Mouse (Mus musculus) kidney, postnatal 36 days (tissue): ENCODE results near the gene Rasl11b.

Source experiments
- DNase-seq, 2 experiments: peaks; one replicate each; pipeline ENCODE4 v3.0.0; 2021 to 2022; ENCODE audit warnings: mixed read lengths in 2 of 2

The Rasl11b gene

GRCm38 (mm10) chr5:74189484-74190160 lies 5.5 kb upstream of the Rasl11b start:
- peak in 1 of 2 experiments; percentile 51 for DNase-seq

DNA sequence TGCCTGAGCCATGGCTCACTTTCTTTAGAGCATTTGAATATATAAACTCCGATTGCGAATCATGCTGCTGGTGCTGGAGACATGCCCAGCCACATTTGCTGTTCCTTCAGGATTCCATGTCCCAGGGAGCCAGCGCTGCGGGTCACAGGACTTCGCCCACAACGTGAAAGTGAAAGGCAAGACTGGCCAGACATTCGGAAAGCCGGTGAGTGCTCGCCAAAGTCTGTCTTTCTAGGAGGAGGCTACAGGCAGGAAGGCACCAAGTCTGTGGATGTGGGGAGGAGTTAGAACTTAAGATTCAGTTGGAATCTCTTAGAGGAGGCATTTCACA lies 5.0 kb upstream of the Rasl11b start:
- DNase-seq = peak; percentile 72 to 74

GRCm38 (mm10) chr5:74190911-74191310 lies 4.2 kb upstream of the Rasl11b start:
- no peak for DNase-seq

DNA sequence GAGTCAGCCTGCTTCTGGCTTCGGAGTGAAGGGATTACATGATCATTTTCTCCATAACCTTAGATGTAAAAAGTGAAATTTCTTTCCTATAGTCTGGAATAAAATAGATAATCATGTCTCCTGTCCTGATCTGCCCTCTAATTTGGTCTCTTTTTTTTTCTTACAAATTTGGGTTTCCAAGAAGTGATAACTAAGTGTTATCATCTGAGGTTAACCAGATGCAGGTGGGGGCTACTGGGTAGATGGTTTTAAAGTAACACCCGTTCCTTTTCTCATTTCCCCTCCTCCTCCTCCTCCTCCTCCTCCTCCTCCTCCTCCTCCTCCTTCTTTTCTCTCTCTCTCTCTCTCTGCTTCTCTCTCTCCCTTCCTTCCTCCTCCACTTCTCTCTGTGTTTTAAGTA lies 2.1 kb upstream of the Rasl11b start:
- no peak for DNase-seq

DNA sequence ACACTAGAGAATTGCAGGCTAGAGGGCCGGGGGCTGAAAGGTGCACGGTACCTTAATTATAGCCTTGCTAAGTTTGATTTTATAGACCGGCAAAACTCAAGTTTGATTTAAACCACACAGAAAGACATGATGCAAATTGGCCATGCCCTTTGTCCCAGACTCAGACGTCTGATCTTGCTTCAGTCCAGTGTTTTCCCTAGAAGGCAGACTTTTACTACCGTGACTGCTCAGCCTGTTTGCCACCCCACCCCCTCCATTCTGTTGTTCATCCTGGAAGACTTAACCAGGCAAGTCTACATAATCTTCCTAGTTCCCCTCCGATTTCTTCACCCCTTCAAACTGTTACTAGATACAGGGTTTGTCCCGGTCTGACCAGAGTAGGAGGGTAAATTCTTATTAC lies 1.5 kb upstream of the Rasl11b start:
- peak; percentile 59 to 71 for DNase-seq

DNA sequence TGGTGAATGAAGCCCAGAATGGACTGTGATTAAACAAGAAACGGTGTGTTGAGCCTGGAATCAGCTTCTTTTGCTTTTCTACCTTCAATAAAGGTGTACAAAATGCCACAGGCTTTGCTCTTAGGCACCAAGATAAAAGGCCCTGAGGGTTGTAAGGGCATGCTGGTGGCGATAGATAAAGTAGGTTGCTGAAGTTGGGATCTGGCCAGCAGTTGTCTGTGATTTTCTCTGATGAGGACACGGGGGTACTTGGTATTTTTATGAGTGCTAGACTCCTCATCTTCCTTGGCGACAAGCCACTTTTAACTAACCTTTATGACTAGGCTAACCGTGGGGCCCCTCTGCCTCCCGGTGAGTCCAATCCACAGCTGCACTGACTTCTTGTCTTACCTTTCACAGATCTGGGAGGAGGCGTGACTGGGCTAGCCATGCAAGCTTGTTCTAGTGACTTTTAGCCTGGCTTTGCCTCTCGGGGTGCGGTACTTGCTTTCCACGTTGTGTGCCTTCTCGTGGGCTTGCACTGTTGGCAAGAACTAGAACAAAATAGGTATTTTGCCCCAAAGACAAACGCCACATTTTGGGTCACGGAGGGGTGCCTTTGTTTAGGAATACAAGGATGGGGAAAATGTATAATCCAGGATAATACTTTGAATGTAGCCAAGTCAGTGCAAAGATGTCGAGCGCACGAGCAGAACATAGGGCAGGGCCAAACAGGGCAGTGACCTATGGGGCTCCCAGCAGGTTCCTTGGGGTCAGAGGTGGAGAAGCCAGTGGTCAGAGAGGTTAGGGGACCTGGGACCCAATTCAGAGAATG lies 852 bp upstream of the Rasl11b start:
- DNase-seq = peak in 1 of 2 experiments; percentile 31

DNA sequence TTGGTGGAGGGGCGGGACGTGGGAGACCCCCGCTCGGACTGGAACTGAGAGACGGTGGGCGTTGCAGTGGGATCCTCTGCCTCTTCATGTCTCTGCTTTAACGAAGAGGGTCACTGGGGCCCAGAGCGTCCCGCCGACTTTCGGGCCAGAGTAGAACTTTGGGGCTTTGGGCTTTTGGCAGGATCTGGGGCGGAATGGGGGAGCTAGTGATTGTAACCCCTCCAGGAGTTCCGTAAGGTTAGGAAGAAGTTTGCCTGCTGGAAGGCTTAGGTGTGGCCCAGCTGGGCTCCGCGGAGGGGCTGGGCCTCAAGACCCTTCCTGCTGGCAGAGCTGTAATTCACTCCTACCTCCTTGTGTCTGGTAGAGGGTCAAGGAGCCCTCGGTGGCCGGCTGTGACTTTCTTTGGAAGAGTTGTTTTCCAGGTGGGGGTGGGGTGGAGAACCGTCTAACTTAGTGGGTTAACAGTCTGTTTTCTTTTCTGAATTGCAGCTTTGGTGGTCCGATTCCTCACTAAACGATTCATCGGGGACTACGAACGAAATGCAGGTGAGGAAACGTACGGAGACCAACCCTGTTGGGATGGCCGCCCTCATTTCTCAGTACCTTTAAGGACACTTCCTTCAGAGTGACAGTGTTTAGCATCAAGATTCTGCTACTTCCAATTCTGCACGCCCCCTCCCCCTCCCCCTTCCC lies 674 bp downstream of the Rasl11b start:
- peak in 1 of 2 experiments; percentile 34 for DNase-seq

DNA sequence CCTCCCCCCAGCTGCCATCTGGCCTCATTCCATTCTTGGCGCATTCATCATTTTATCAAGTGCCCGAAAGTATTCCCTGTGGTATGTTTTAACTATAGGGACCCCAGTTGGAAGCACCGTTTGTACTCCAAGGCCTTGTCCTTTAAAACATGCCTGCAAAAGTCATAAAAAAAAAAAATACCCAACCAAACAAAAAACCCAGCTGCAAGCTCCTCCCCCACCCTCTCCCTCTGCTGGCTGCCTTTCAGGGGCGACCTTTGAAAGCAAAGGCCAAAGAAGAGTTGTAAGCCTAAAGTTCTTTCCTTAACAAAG lies 1.2 kb downstream of the Rasl11b start:
- peak; percentile 81 to 82 for DNase-seq

- peak in 1 of 2 experiments; percentile 14 for DNase-seq
Observed at GRCm38 (mm10) chr5:74197541-74198330, 2.6 kb downstream of the Rasl11b start.

GRCm38 (mm10) chr5:74198446-74198845 lies 3.4 kb downstream of the Rasl11b start:
- DNase-seq = no peak

- no peak for DNase-seq
Observed at GRCm38 (mm10) chr5:74199793-74200192, 4.7 kb downstream of the Rasl11b start.

DNA sequence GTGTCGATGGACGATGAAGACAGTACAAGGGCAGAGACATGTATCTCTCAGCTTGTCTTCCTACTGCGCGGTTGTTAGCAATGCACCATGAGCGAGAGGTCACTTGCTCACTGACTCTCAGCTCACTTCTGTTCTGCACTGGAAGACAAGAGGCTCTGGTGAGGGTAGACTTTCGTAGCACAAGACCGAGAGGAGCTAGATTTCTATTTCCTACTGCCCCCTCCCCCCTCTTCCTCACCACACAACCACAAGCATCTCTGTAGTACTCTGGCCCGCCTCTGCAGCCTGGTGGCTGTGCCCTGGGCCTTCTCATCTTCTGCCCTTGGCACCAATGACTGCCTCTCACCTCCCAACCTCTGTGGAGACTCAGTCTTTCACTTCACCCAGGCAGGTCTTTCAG lies 5.4 kb downstream of the Rasl11b start:
- DNase-seq = no peak

GRCm38 (mm10) chr5:74201570-74202357 lies 6.7 kb downstream of the Rasl11b start:
- no peak for DNase-seq

- no peak for DNase-seq
Observed at GRCm38 (mm10) chr5:74202515-74202914, 7.4 kb downstream of the Rasl11b start.

DNA sequence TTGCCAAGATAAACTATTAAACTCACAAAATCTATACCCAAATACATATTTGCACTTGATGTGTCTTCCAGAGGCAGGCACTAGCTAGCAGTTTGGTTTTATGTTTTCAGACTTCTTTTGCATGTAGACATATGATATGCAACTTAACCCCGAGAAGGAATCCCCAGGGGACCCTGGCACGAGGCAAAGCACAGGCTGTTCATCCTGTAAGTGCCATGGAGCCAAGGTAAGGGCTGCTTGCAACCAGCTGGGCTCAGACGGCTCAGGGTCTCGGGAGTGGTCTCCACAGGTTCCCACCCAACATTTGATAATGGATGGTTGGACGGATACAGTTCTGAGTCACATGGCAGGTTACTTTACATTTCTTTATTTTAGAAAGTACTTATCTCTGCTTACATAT lies 9.4 kb downstream of the Rasl11b start:
- no peak for DNase-seq

DNA sequence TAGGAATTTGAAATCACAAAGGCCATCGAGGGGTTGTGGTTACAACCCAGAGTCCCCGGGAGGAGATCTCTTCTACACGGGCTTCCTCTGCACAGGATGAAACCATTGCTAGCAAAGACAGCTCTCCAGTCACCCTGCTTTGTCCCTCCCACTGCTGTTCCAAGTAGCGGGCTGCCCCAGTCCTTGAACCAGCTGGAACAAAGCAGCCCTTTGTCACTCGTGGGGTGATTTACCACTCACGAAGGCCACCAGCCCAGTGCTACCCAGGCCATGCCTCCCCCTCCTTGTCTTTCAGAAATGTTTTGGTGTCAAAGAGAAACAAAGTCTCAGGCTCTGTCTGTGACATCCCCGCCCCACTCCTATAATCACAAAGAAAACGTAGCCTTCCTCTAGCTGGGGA lies 10.4 kb downstream of the Rasl11b start:
- no peak for DNase-seq

DNA sequence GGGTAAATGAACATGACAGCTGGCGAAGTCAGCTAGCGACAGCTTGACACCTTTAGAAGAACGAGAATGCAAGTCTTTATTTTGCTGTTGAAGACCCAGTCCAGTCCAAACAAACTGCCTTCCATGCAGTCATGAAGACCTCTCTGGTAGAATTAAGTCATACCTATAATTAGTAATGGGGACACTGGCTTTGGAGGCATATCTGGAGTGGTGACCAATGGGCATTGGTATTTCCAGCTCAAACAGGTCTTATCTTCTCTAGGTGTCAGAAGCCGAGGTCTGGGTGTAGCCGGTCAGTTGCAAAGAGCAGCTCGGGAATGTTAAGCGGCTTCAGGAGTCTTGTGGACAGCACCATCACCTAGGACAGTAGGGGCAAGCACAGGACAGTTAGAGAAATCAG lies 11.0 kb downstream of the Rasl11b start:
- no peak for DNase-seq

GRCm38 (mm10) chr5:74206649-74207048 lies 11.6 kb downstream of the Rasl11b start:
- no peak for DNase-seq

DNA sequence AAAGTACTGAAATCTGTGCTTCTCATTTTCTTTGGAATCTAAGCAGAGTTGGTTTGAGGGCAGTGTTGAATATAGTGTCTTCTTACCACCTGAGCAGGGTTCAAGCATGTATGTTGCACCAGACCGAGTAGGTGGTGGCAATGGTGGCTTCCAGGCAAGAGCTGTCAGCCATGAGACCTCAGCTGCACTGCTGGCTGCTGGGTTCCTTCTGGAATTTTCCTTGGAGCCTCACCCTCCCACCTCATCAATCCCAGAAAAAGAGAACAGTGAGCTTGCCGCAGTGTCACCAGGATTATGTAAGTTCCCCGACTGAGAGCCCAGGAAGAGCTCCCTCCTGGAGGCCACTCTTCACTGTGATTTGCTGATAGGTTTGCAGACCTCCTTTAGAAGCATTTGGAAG lies 12.1 kb downstream of the Rasl11b start:
- no peak for DNase-seq

- DNase-seq = no peak
Observed at GRCm38 (mm10) chr5:74208438-74208837, 13.4 kb downstream of the Rasl11b start.

- DNase-seq = no peak
Observed at GRCm38 (mm10) chr5:74209640-74210039, 14.6 kb downstream of the Rasl11b start.

DNA sequence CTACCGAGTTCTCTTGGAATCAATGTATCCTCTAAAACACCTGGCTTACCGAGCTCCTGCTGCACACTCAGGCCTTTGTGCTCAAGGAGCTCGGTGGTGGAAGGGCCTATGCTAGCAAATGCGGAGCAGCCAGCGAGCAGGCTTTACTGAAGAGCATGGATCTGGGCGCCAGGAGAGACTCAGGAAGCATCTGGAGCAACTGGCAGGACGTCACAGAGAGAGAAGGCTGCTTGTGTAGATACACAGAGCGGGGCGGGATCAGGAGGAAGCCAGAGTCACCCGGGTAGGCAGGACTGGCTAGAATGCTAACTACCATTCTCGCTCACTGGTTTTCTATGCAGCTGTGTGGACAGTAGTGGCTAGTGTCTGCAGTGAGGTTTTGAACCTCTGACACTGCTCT lies 16.3 kb downstream of the Rasl11b start:
- no peak for DNase-seq
